Mouse (Mus musculus) embryonic facial prominence, embryonic 13.5 days (tissue): ENCODE results near the gene Ctnnd2. TPM values are rescaled to one million over a fixed set of nuclear protein-coding genes. Genes with fewer than 3 reads are reported as not detected.

ENCODE experiments used
- ATAC-seq: fragments of 200-750 bp; cut with Nextera tagmentation; 2 replicates; pipeline ENCODE4 v1.8.0; 2017; ENCODE audit warnings: low read depth; ENCODE audit not compliant: insufficient number of reproducible peaks, insufficient read depth, low FRiP score, low TSS enrichment
- H3K27ac ChIP-seq: fragments of 300-500 bp; sonication (generic); 2 replicates; pipeline ENCODE4 v1.5.1; 2015; ENCODE audit warnings: moderate library complexity, mild to moderate bottlenecking, inconsistent platforms
- H3K27me3 ChIP-seq: fragments of 300-500 bp; sonication (generic); 2 replicates; pipeline ENCODE4 v1.6.1; 2015; ENCODE audit warnings: mild to moderate bottlenecking, inconsistent platforms
- H3K36me3 ChIP-seq: fragments of 300-500 bp; sonication (generic); 2 replicates; pipeline ENCODE4 v1.6.1; 2015; ENCODE audit warnings: mild to moderate bottlenecking, inconsistent platforms
- H3K4me1 ChIP-seq: fragments of 300-500 bp; sonication (generic); 2 replicates; pipeline ENCODE4 v1.6.1; 2015; ENCODE audit warnings: inconsistent platforms
- H3K4me2 ChIP-seq: fragments of 300-500 bp; sonication (generic); 2 replicates; pipeline ENCODE4 v1.6.1; 2015; ENCODE audit warnings: moderate library complexity, mild to moderate bottlenecking, inconsistent platforms
- H3K4me3 ChIP-seq: fragments of 300-500 bp; sonication (generic); 2 replicates; pipeline ENCODE4 v1.5.1; 2015; ENCODE audit warnings: mild to moderate bottlenecking, inconsistent platforms
- H3K9ac ChIP-seq: fragments of 300-500 bp; sonication (generic); 2 replicates; pipeline ENCODE4 v1.6.1; 2015; ENCODE audit warnings: mild to moderate bottlenecking, inconsistent platforms
- H3K9me3 ChIP-seq: fragments of 300-500 bp; sonication (generic); 2 replicates; pipeline ENCODE4 v1.6.1; 2016; ENCODE audit warnings: inconsistent platforms
- WGBS: fragments of 180-500 bp; shearing (Covaris S2); methylation state at CpG from one replicate; pipeline ENCODE4 v1.1.7; 2015; ENCODE audit warnings: mixed read lengths; 5-methylcytosine and 5-hydroxymethylcytosine counted together
- polyA plus RNA-seq: library from polyadenylated mRNA; unstranded; fragments of >200 nt; fragmentation: Nextera tagmentation; extraction: Ambion mirVana; gene quantifications from 2 replicates; pipeline ENCODE4 v1.2.1, GENCODE M21; 2015

Gene Ctnnd2
- polyA plus RNA-seq, 1 experiment from 2014 or later, result 8.2 TPM

- no peaks in the 10 kb centered on the region for H3K27me3 ChIP-seq
- no peak for ATAC-seq
- no peak overlapping the region for H3K4me2 ChIP-seq
- H3K4me3 ChIP-seq, result no peak overlapping the region
- no peaks in the 10 kb centered on the region for H3K4me1 ChIP-seq
- 80% methylated on average over 5 of the region's 5 CpGs for WGBS
- no peak overlapping the region for H3K27ac ChIP-seq
- H3K36me3 ChIP-seq, result no peaks in the 10 kb centered on the region
- no peak overlapping the region for H3K9ac ChIP-seq
- H3K9me3 ChIP-seq, result no peaks in the 10 kb centered on the region
These were observed 851.4 kb downstream of the Ctnnd2 start for GRCm38 (mm10) chr15:31023766-31024165.

GRCm38 (mm10) chr15:31027448-31028230, 855.2 kb downstream of the Ctnnd2 start:
- Histone ChIP-seq H3K27me3 (no peaks in the 10 kb centered on the region), H3K9ac (no peak overlapping the region), H3K4me2 (no peak overlapping the region), H3K9me3 (no peaks in the 10 kb centered on the region), H3K27ac (no peak overlapping the region), H3K36me3 (no peaks in the 10 kb centered on the region), H3K4me1 (no peaks in the 10 kb centered on the region), H3K4me3 (no peak overlapping the region)
- ATAC-seq, result no peak
- 83% methylated on average over 26 of the region's 26 CpGs for WGBS

- 59% methylated on average over 1 of the region's 1 CpGs for WGBS
- Histone ChIP-seq H3K4me1 (no peaks in the 10 kb centered on the region), H3K4me2 (no peak overlapping the region), H3K9me3 (no peaks in the 10 kb centered on the region), H3K27ac (no peak overlapping the region), H3K36me3 (no peaks in the 10 kb centered on the region), H3K4me3 (no peak overlapping the region), H3K27me3 (no peaks in the 10 kb centered on the region), H3K9ac (no peak overlapping the region)
- ATAC-seq, result no peak
These were observed 872.6 kb downstream of the Ctnnd2 start for GRCm38 (mm10) chr15:31044983-31045382.

- ATAC-seq, result no peak
- Histone ChIP-seq H3K4me3 (no peak overlapping the region), H3K27ac (no peak overlapping the region), H3K9me3 (no peaks in the 10 kb centered on the region), H3K4me2 (no peak overlapping the region), H3K9ac (no peak overlapping the region), H3K36me3 (no peaks in the 10 kb centered on the region), H3K4me1 (no peaks in the 10 kb centered on the region), H3K27me3 (no peaks in the 10 kb centered on the region)
- WGBS, result 78% methylated on average over 5 of the region's 5 CpGs
These were observed 879.1 kb downstream of the Ctnnd2 start for GRCm38 (mm10) chr15:31051496-31051895.

- H3K36me3 ChIP-seq, result no peaks in the 10 kb centered on the region
- no peak overlapping the region for H3K4me3 ChIP-seq
- no peak overlapping the region for H3K27ac ChIP-seq
- H3K27me3 ChIP-seq, result no peaks in the 10 kb centered on the region
- 62% methylated on average over 3 of the region's 3 CpGs for WGBS
- no peak overlapping the region for H3K9ac ChIP-seq
- no peaks in the 10 kb centered on the region for H3K4me1 ChIP-seq
- H3K9me3 ChIP-seq, result no peaks in the 10 kb centered on the region
- no peak overlapping the region for H3K4me2 ChIP-seq
- no peak for ATAC-seq
These were observed 883.8 kb downstream of the Ctnnd2 start for GRCm38 (mm10) chr15:31056145-31056544.

- no peak overlapping the region for H3K4me3 ChIP-seq
- H3K4me2 ChIP-seq, result no peak overlapping the region
- no peaks in the 10 kb centered on the region for H3K36me3 ChIP-seq
- no peak overlapping the region for H3K27ac ChIP-seq
- 80% methylated on average over 6 of the region's 6 CpGs for WGBS
- no peak overlapping the region for H3K9ac ChIP-seq
- no peaks in the 10 kb centered on the region for H3K27me3 ChIP-seq
- no peak for ATAC-seq
- no peaks in the 10 kb centered on the region for H3K4me1 ChIP-seq
- H3K9me3 ChIP-seq, result no peaks in the 10 kb centered on the region
These were observed 885.9 kb downstream of the Ctnnd2 start for GRCm38 (mm10) chr15:31058315-31058714.

GRCm38 (mm10) chr15:31063734-31064133, 891.3 kb downstream of the Ctnnd2 start:
- H3K4me1 ChIP-seq, result no peaks in the 10 kb centered on the region
- H3K9me3 ChIP-seq, result no peaks in the 10 kb centered on the region
- H3K9ac ChIP-seq, result no peak overlapping the region
- H3K4me3 ChIP-seq, result no peak overlapping the region
- 69% methylated on average over 3 of the region's 3 CpGs for WGBS
- H3K27ac ChIP-seq, result no peak overlapping the region
- no peaks in the 10 kb centered on the region for H3K27me3 ChIP-seq
- no peak for ATAC-seq
- no peak overlapping the region for H3K4me2 ChIP-seq
- no peaks in the 10 kb centered on the region for H3K36me3 ChIP-seq

- 66% methylated on average over 2 of the region's 2 CpGs for WGBS
- H3K27me3 ChIP-seq, result no peaks in the 10 kb centered on the region
- H3K4me1 ChIP-seq, result no peaks in the 10 kb centered on the region
- no peak for ATAC-seq
- H3K27ac ChIP-seq, result no peak overlapping the region
- no peaks in the 10 kb centered on the region for H3K36me3 ChIP-seq
- no peak overlapping the region for H3K9ac ChIP-seq
- H3K4me2 ChIP-seq, result no peak overlapping the region
- H3K4me3 ChIP-seq, result no peak overlapping the region
- no peaks in the 10 kb centered on the region for H3K9me3 ChIP-seq
These were observed 895.7 kb downstream of the Ctnnd2 start for GRCm38 (mm10) chr15:31068127-31068526.

GRCm38 (mm10) chr15:31070311-31070710, 897.9 kb downstream of the Ctnnd2 start:
- Histone ChIP-seq H3K27me3 (no peaks in the 10 kb centered on the region), H3K4me3 (no peak overlapping the region), H3K4me1 (no peaks in the 10 kb centered on the region), H3K36me3 (no peaks in the 10 kb centered on the region), H3K27ac (no peak overlapping the region), H3K4me2 (no peak overlapping the region), H3K9me3 (no peaks in the 10 kb centered on the region), H3K9ac (no peak overlapping the region)
- WGBS, result 86% methylated on average over 5 of the region's 5 CpGs
- ATAC-seq, result no peak
